Mouse (Mus musculus) heart, postnatal 10 days (tissue): ENCODE data around the gene Arfgap3. TPM values are rescaled to one million over a fixed set of nuclear protein-coding genes. Genes with fewer than 3 reads are reported as not detected.
A peak's percentile ranks its signal among the peaks of the same experiment; 100 is the strongest.

Experiments used
- DNase-seq, 2 experiments: peaks; one replicate each; pipeline ENCODE4 v3.0.0; 2021
- intact Hi-C: fragments of 180-260 bp; cut with DNase I; formaldehyde crosslinking; loops from one replicate; pipeline ENCODE4 v1.15.1; 2025
- total RNA-seq, 2 experiments: library from RNA; stranded (reverse); gene quantifications; 2 replicates each; pipeline ENCODE4 v1.2.3; 2021

Arfgap3 gene
- total RNA-seq, 2 experiments from 2014 or later: 15.6 to 20.2 TPM

GRCm38 (mm10) chr15:83255944-83256343, 94.1 kb downstream of the Arfgap3 start:
- intact Hi-C loops: no loop called here
- DNase-seq: no peak

- intact Hi-C loops: no loop called here
- no peak for DNase-seq
These were observed 94.8 kb downstream of the Arfgap3 start for GRCm38 (mm10) chr15:83255191-83255782.

- intact Hi-C loops: no loop called here
- DNase-seq: no peak
These were observed 95.5 kb downstream of the Arfgap3 start for GRCm38 (mm10) chr15:83254372-83255070.

GRCm38 (mm10) chr15:83252060-83252459, 98.0 kb downstream of the Arfgap3 start:
- peak; percentile 36 to 41 for DNase-seq

GRCm38 (mm10) chr15:83251176-83252004, 98.7 kb downstream of the Arfgap3 start, which contains the start of gene A4galt:
A4galt (minus strand) TSS chr15:83251774.
- intact Hi-C loops: no loop called here
- peak; percentile 42 to 54 for DNase-seq

More at GRCm38 (mm10) chr15:83252060-83252459, 98.0 kb downstream of the Arfgap3 start:
- intact Hi-C loops: no loop called here

GRCm38 (mm10) chr15:83250651-83251175, 99.3 kb downstream of the Arfgap3 start:
- intact Hi-C loops: no loop called here
- DNase-seq: no peak

Other genes with a start within 250 kb of the Arfgap3 start
- 10 to 100 TPM; 37.3 to 46.2 TPM for gene Rrp7a, start 227.4 kb downstream of the Arfgap3 start, total RNA-seq
- 10 to 100 TPM; 45.7 to 47.3 TPM for gene Poldip3, start 200.9 kb downstream of the Arfgap3 start, total RNA-seq
- gene Cyb5r3, start 177.7 kb downstream of the Arfgap3 start, total RNA-seq: 100 to 1,000 TPM; 133 to 136 TPM
- 1 to 10 TPM; 5.3 to 7.5 TPM for gene A4galt, start 98.5 kb downstream of the Arfgap3 start, total RNA-seq
- 100 to 1,000 TPM; 162 to 168 TPM for gene Pacsin2, start 114.4 kb upstream of the Arfgap3 start, total RNA-seq
- gene Ttll1, start 160.6 kb upstream of the Arfgap3 start, total RNA-seq: 10 to 100 TPM; 36.9 to 37.0 TPM
- 10 to 100 TPM; 19.4 to 19.7 TPM for gene Bik, start 176.6 kb upstream of the Arfgap3 start, total RNA-seq
- 10 to 100 TPM; 81.5 to 89.5 TPM for gene Tspo, start 213.3 kb upstream of the Arfgap3 start, total RNA-seq
- gene Mcat, start 213.5 kb upstream of the Arfgap3 start, total RNA-seq: 10 to 100 TPM; 31.9 to 34.1 TPM
- gene Ttll12, start 244.9 kb upstream of the Arfgap3 start, total RNA-seq: 1 to 10 TPM; 6.4 to 9.0 TPM